Comparison of ENCODE assay signal across 9 mouse cellular contexts in the genomic region with DNA sequence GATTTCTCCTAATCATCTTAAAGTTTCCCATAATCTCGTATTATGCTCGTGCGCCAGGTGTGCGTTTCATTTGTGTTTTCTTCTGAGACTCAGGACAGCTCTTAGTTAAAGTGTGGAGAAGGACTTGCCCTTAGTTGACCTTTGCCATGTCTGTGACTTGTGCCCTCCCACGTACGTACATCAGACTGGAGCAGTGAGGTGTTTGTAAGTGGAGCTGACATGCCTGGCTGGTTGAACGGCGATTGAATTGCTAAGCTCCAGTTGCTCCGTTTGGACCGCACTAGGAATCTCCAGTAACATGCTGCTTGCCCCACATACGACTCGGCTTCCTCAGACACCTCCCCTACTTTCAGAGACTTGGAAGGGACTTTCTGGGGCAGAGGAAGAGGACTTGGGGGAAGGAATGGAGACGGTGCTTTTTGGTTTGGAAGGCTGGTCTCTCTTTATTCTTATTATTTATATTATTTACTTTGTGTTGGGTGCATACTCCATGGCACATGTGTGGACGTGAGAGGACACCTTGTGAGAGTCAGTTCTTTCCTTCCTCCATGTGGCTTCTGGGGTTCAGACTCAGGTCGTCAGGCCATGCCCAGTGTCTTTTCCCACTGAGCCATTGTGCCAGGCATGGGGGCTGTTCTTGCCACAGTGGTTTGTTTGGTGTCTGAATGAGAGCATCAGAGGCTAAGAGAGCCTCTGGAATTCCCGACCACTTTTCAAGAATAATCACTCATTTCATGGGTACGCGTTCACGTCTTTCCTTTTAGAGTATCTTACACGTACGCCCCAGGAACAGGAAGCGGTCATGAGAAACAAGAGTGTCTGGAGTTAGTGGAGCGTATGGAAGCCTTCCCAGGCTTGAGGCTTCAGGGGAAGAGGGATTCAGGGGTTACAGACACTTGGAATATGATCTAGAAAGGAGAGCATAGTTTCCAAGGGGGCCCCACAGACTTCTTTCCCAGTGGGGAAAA. TPM values are rescaled to one million over a fixed set of nuclear protein-coding genes. Genes with fewer than 3 reads are reported as not detected.
A peak's percentile ranks its signal among the peaks of the same experiment; 100 is the strongest.
DNase-seq lines count a peak whose midpoint lies in the region; ATAC-seq and TF ChIP-seq lines count a peak whose summit lies in the region.
"Had no signal": no experiment of that assay in that cellular context is flagged by ENCODE, and none has a peak within 500 bp of the region (broad histone marks: within the 10 kb centered on the region; RNA-seq: fewer than 3 reads in every experiment).

No protein-coding gene starts in this region.

- peaks cover 14% of the 10 kb centered on the region for H3K36me3 ChIP-seq in heart, embryonic 15.5 days
- peaks cover 55% of the 10 kb centered on the region for H3K36me3 ChIP-seq in E14TG2a.4 (ENCODE audit: insufficient read depth, low read length)
- peaks cover 38% of the 10 kb centered on the region for H3K36me3 ChIP-seq in liver, embryonic 12.5 days

- peaks cover 68% of the 10 kb centered on the region for H3K4me1 ChIP-seq in heart, embryonic 15.5 days (replicated peaks)
- peaks cover 95% of the 10 kb centered on the region for H3K4me1 ChIP-seq in E14TG2a.4 (replicated peaks; ENCODE audit: low read depth, low read length)
- peaks cover 67% of the 10 kb centered on the region for H3K4me1 ChIP-seq in liver, embryonic 12.5 days

- 0 out of 2 replicates have a peak overlapping the region, but pooled peaks have one; percentile 28 for H3K27ac ChIP-seq in heart, embryonic 15.5 days
- peak overlapping the region; percentile 96; the same call in 1 of the 2 replicates for H3K27ac ChIP-seq in liver, embryonic 12.5 days
- H3K27ac ChIP-seq in left cerebral cortex, adult 2 months = no peak overlapping the region

- intact Hi-C loops in heart, postnatal 10 days (cut with DNase I) = loop anchor here (2.0 kb wide), 1 partner anchor 67 kb away; no protein-coding TSS in a partner anchor
- intact Hi-C loops in left cerebral cortex, adult 2 months (cut with DNase I) = no loop called here

- no peak for TF ChIP-seq CTCF in E14TG2a.4 (conservative IDR thresholded peaks at IDR 0.05; ENCODE audit: low read length)
- no peak for TF ChIP-seq CTCF in left cerebral cortex, adult 2 months (IDR thresholded peaks at IDR 0.05)

- no peak overlapping the region for H3K9ac ChIP-seq in heart, embryonic 15.5 days
- H3K9ac ChIP-seq in liver, embryonic 12.5 days = no peak overlapping the region

- no peaks in the 10 kb centered on the region for H3K27me3 ChIP-seq in heart, embryonic 15.5 days
- H3K27me3 ChIP-seq in E14TG2a.4 (ENCODE audit: insufficient read depth, low read length) = no peaks in the 10 kb centered on the region
- H3K27me3 ChIP-seq in liver, embryonic 12.5 days (replicated peaks) = no peaks in the 10 kb centered on the region

- no peaks in the 10 kb centered on the region for H3K9me3 ChIP-seq in heart, embryonic 15.5 days (replicated peaks)
- no peaks in the 10 kb centered on the region for H3K9me3 ChIP-seq in E14TG2a.4 (ENCODE audit: low read length)
- no peaks in the 10 kb centered on the region for H3K9me3 ChIP-seq in liver, embryonic 12.5 days (replicated peaks)

- ATAC-seq in heart, embryonic 15.5 days (replicated peaks; ENCODE audit: insufficient number of reproducible peaks, insufficient read depth, low FRiP score, low read depth) = no peak
- no peak for ATAC-seq in liver, embryonic 12.5 days

- 53% methylated on average over 23 of the region's 23 CpGs for WGBS in heart, embryonic 15.5 days
- WGBS in liver, embryonic 12.5 days (ENCODE audit: insufficient replicate concordance) = 85% methylated on average over 23 of the region's 23 CpGs

- H3K4me3 ChIP-seq in heart, embryonic 15.5 days = no peak overlapping the region
- peak overlapping the region; percentile 60 for H3K4me3 ChIP-seq in E14TG2a.4 (replicated peaks; ENCODE audit: low read length)
- H3K4me3 ChIP-seq in liver, embryonic 12.5 days = no peak overlapping the region
- H3K4me3 ChIP-seq in left cerebral cortex, adult 2 months = no peak overlapping the region
- H3K4me3 ChIP-seq: layer of hippocampus, adult 2 months had no signal

- DNase-seq in heart, postnatal 10 days = no peak
- DNase-seq in gastrocnemius, postnatal 25 days = peak; percentile 61
- no peak for DNase-seq in left cerebral cortex, adult 2 months (ENCODE audit: extremely low spot score in 1 of 2, low spot score in 2 of 2)
- no peak for DNase-seq in lung, postnatal 36 days
- DNase-seq in thymus, postnatal 36 days = no peak

- H3K4me2 ChIP-seq in heart, embryonic 15.5 days = 0 out of 2 replicates have a peak overlapping the region, but pooled peaks have one; percentile 6
- H3K4me2 ChIP-seq in liver, embryonic 12.5 days = no peak overlapping the region

RNA-seq across cellular contexts. Expression of a gene that starts 20.5 kb away (rescaled TPM):
- 73.8 and 106 TPM in 2 replicates for polyA plus RNA-seq in heart, embryonic 15.5 days (2015; fragmentation: Nextera tagmentation; extraction: Ambion mirVana)
- 10 to 100 TPM; 35.1 to 38.8 TPM for total RNA-seq in heart, postnatal 10 days (2021)
- total RNA-seq in gastrocnemius, postnatal 25 days (2021) = 10 to 100 TPM; 12.1 to 14.1 TPM
- 96.9 and 99.4 TPM in 2 replicates for polyA plus RNA-seq in liver, embryonic 12.5 days (2016; fragmentation: Nextera tagmentation; extraction: Ambion mirVana)
- 100 to 1,000 TPM; 187 to 202 TPM for total RNA-seq in left cerebral cortex, adult 2 months (2021)

RNA-seq across cellular contexts. Expression of a gene that starts 39.8 kb away (rescaled TPM):
- 7.4 and 11.9 TPM in 2 replicates for polyA plus RNA-seq in heart, embryonic 15.5 days (2015; fragmentation: Nextera tagmentation; extraction: Ambion mirVana)
- total RNA-seq in heart, postnatal 10 days (2021) = 1 to 10 TPM; 5.1 to 5.5 TPM
- total RNA-seq in gastrocnemius, postnatal 25 days (2021) = 10 to 100 TPM in 1 of 2 experiments, 1 to 10 TPM in 1; 8.0 to 16.5 TPM
- polyA plus RNA-seq in liver, embryonic 12.5 days (2016; fragmentation: Nextera tagmentation; extraction: Ambion mirVana) = 12.2 TPM in 2 replicates
- 10 to 100 TPM; 11.2 to 18.3 TPM for total RNA-seq in left cerebral cortex, adult 2 months (2021)

RNA-seq across cellular contexts. Expression of a gene that starts 45.1 kb away (rescaled TPM):
- 0.22 and 0.25 TPM in 2 replicates for polyA plus RNA-seq in heart, embryonic 15.5 days (2015; fragmentation: Nextera tagmentation; extraction: Ambion mirVana)
- under 1 TPM in 1 of 2 experiments, not detected in 1; 0.36 TPM for total RNA-seq in heart, postnatal 10 days (2021)
- total RNA-seq in gastrocnemius, postnatal 25 days (2021) = not detected
- polyA plus RNA-seq in liver, embryonic 12.5 days (2016; fragmentation: Nextera tagmentation; extraction: Ambion mirVana) = 0.31 and 0.37 TPM in 2 replicates
- 1 to 10 TPM; 2.1 to 2.7 TPM for total RNA-seq in left cerebral cortex, adult 2 months (2021)

RNA-seq across cellular contexts. Expression of a gene that starts 56.7 kb away (rescaled TPM):
- polyA plus RNA-seq in heart, embryonic 15.5 days (2015; fragmentation: Nextera tagmentation; extraction: Ambion mirVana) = not detected in 2 replicates
- total RNA-seq in heart, postnatal 10 days (2021) = under 1 TPM; 0.27 to 0.69 TPM
- not detected for total RNA-seq in gastrocnemius, postnatal 25 days (2021)
- polyA plus RNA-seq in liver, embryonic 12.5 days (2016; fragmentation: Nextera tagmentation; extraction: Ambion mirVana) = 0.30 TPM in 2 replicates
- under 1 TPM; 0.29 to 0.47 TPM for total RNA-seq in left cerebral cortex, adult 2 months (2021)

Comparison
In these comparisons a context has a peak if more than half of its experiments do, and no peak if none do; other contexts are left out.
1. RNA of a gene that starts 20.5 kb away (total RNA-seq): 187 to 202 TPM in left cerebral cortex, adult 2 months; 35.1 to 38.8 TPM in heart, postnatal 10 days and 12.1 to 14.1 TPM in gastrocnemius, postnatal 25 days; every median in the first group is over 4 times any median in the second.